1 mouse cellular context compared by ENCODE assay signal in the genomic region with DNA sequence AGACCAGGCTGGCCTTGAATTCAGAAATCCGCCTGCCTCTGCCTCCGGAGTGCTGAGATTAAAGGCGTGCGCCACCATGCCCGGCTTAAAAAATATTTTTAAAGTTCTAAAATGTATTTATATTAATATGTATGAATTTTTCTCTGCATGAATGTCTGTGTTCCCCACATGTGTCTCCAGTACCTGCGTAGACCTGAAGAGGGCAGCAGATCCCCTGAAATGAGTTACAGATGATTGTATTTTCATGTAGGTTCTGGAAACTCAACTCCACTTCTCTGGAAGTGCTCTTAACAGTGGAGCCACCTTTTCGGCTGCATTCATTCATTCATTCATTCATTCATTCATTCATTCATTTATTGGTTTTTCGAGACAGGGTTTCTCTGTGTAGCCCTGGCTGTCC.
A peak's percentile ranks its signal among the peaks of the same experiment; 100 is the strongest.
TF ChIP-seq lines count a peak whose summit lies in the region.

No protein-coding gene starts in this region.

TF ChIP-seq in MEL, 35 proteins besides CTCF, POLR2A, EP300 and RAD21:
- TF ChIP-seq SIN3A (IDR thresholded peaks at IDR 0.05; ENCODE audit: low read length) (peak; percentile 39; the same call in 1 of the 2 replicates), SMC3 (IDR thresholded peaks at IDR 0.05; ENCODE audit: low read depth, low read length) (peak; percentile 53), E2F4 (IDR thresholded peaks at IDR 0.05; ENCODE audit: borderline replicate concordance, low read depth, low read length) (no peak), ZNF384 (IDR thresholded peaks at IDR 0.05; ENCODE audit: low read depth, low read length) (no peak), MYC (IDR thresholded peaks at IDR 0.05; ENCODE audit: low read depth, low read length) (0 out of 2 replicates have a peak, but pooled peaks have one; percentile 60), ELF1 (IDR thresholded peaks at IDR 0.05; ENCODE audit: low read depth, low read length) (0 out of 2 replicates have a peak, but pooled peaks have one; percentile 31), ZC3H11A (IDR thresholded peaks at IDR 0.05; ENCODE audit: low read depth, low read length) (peak; percentile 61)
